ENCODE assay signal across 29 mouse cellular contexts in genomic region chr11:7497803-7498202, GRCm38 (mm10).
DNase-seq lines count a peak whose midpoint lies in the region; ATAC-seq and TF ChIP-seq lines count a peak whose summit lies in the region.
"Had no signal": no experiment of that assay in that cellular context is flagged by ENCODE, and none has a peak within 500 bp of the region (broad histone marks: within the 10 kb centered on the region; RNA-seq: fewer than 3 reads in every experiment).

No protein-coding gene starts in this region.

- DNase-seq in heart, adult 2 months, result no peak
- DNase-seq in heart, embryonic 10.5 days (ENCODE audit: low spot score), result no peak
- DNase-seq in kidney, adult 11 months, result peak; percentile 20
- DNase-seq in kidney, postnatal 14 days, result peak; percentile 32
- DNase-seq in thymus, postnatal 25 days, result no peak
- DNase-seq: adrenal gland, postnatal 14 days; cerebellum, adult 11-12 months; cerebellum, adult 9-11 months; layer of hippocampus, postnatal 36 days; left cerebral cortex, postnatal 4 days; liver, postnatal 0 days; right cerebral cortex, postnatal 4 days; thymus, adult 2 months; thymus, postnatal 4 days had no signal

- no peak for TF ChIP-seq CTCF in heart, adult 2 months (IDR thresholded peaks at IDR 0.05)

- no peak overlapping the region for H3K4me3 ChIP-seq in heart, adult 2 months
- no peak overlapping the region for H3K4me3 ChIP-seq in heart, embryonic 10.5 days
- H3K4me3 ChIP-seq in kidney, embryonic 15.5 days (replicated peaks), result no peak overlapping the region
- H3K4me3 ChIP-seq in kidney, embryonic 16.5 days (ENCODE audit: low read length), result no peak overlapping the region
- H3K4me3 ChIP-seq: embryonic facial prominence, embryonic 13.5 days; forebrain, embryonic 10.5 days; forebrain, embryonic 15.5 days; heart, embryonic 15.5 days; hindbrain, embryonic 12.5 days; intestine, embryonic 15.5 days; liver, embryonic 12.5 days; midbrain, embryonic 13.5 days; neural tube, embryonic 13.5 days had no signal

- intact Hi-C loops in heart, adult 2 months (cut with DNase I), result loop anchor here (2.0 kb wide), 1 partner anchor 283 kb away; no protein-coding TSS in a partner anchor

- peak overlapping the region; percentile 68 for H3K27ac ChIP-seq in heart, adult 2 months
- H3K27ac ChIP-seq in heart, embryonic 10.5 days, result no peak overlapping the region
- no peak overlapping the region for H3K27ac ChIP-seq in kidney, embryonic 15.5 days
- H3K27ac ChIP-seq in kidney, embryonic 16.5 days (ENCODE audit: low read length), result no peak overlapping the region
- H3K27ac ChIP-seq: embryonic facial prominence, embryonic 13.5 days; forebrain, embryonic 10.5 days; forebrain, embryonic 15.5 days; hindbrain, embryonic 12.5 days; hindbrain, postnatal 0 days; intestine, embryonic 15.5 days; liver, embryonic 12.5 days; macrophage; midbrain, embryonic 13.5 days; neural tube, embryonic 13.5 days had no signal

- H3K4me2 ChIP-seq in kidney, embryonic 15.5 days, result no peak overlapping the region
- no peak overlapping the region for H3K4me2 ChIP-seq in kidney, embryonic 16.5 days (replicated peaks; ENCODE audit: low read depth, low read length)
- H3K4me2 ChIP-seq: embryonic facial prominence, embryonic 13.5 days; forebrain, embryonic 15.5 days; heart, embryonic 15.5 days; hindbrain, embryonic 12.5 days; intestine, embryonic 15.5 days; liver, embryonic 12.5 days; midbrain, embryonic 13.5 days; neural tube, embryonic 13.5 days had no signal

- no peaks in the 10 kb centered on the region for H3K79me2 ChIP-seq in heart, adult 2 months (replicated peaks; ENCODE audit: control insufficient read depth, insufficient read depth, low read length)

- H3K4me1 ChIP-seq in heart, adult 2 months (ENCODE audit: control insufficient read depth, insufficient read depth, low read length), result no peaks in the 10 kb centered on the region; the same call in none of the 2 replicates
- H3K4me1 ChIP-seq in heart, embryonic 10.5 days, result no peaks in the 10 kb centered on the region
- H3K4me1 ChIP-seq in kidney, embryonic 15.5 days, result peaks cover 4% of the 10 kb centered on the region; the same call in 1 of the 2 replicates
- H3K4me1 ChIP-seq in kidney, embryonic 16.5 days (ENCODE audit: insufficient read depth, low read length), result no peaks in the 10 kb centered on the region
- H3K4me1 ChIP-seq: embryonic facial prominence, embryonic 13.5 days; forebrain, embryonic 10.5 days; forebrain, embryonic 15.5 days; heart, embryonic 15.5 days; hindbrain, embryonic 12.5 days; intestine, embryonic 15.5 days; liver, embryonic 12.5 days; midbrain, embryonic 13.5 days; neural tube, embryonic 13.5 days had no signal

- no peaks in the 10 kb centered on the region; the same call in 1 of the 2 replicates for H3K36me3 ChIP-seq in heart, adult 2 months (ENCODE audit: control insufficient read depth, insufficient read depth, low read length)
- no peaks in the 10 kb centered on the region for H3K36me3 ChIP-seq in heart, embryonic 10.5 days
- no peaks in the 10 kb centered on the region for H3K36me3 ChIP-seq in kidney, embryonic 15.5 days
- no peaks in the 10 kb centered on the region for H3K36me3 ChIP-seq in kidney, embryonic 16.5 days (ENCODE audit: insufficient read depth, low read length)
- H3K36me3 ChIP-seq: embryonic facial prominence, embryonic 13.5 days; forebrain, embryonic 10.5 days; forebrain, embryonic 15.5 days; heart, embryonic 15.5 days; hindbrain, embryonic 12.5 days; intestine, embryonic 15.5 days; liver, embryonic 12.5 days; midbrain, embryonic 13.5 days; neural tube, embryonic 13.5 days had no signal

- 33% methylated on average over 6 of the region's 6 CpGs for WGBS in heart, adult 2 months
- WGBS in heart, embryonic 10.5 days, result 62% methylated on average over 6 of the region's 6 CpGs
- 69% methylated on average over 6 of the region's 6 CpGs for WGBS in kidney, embryonic 15.5 days
- 68% methylated on average over 6 of the region's 6 CpGs for WGBS in kidney, embryonic 16.5 days

- H3K9ac ChIP-seq in heart, adult 2 months (ENCODE audit: low read depth, low read length), result no peak overlapping the region
- no peak overlapping the region for H3K9ac ChIP-seq in kidney, embryonic 15.5 days
- H3K9ac ChIP-seq in kidney, embryonic 16.5 days (replicated peaks; ENCODE audit: low read length), result no peak overlapping the region
- H3K9ac ChIP-seq: embryonic facial prominence, embryonic 13.5 days; forebrain, embryonic 15.5 days; heart, embryonic 15.5 days; hindbrain, embryonic 12.5 days; intestine, embryonic 15.5 days; liver, embryonic 12.5 days; liver, postnatal 0 days; midbrain, embryonic 13.5 days; neural tube, embryonic 13.5 days had no signal

- no peaks in the 10 kb centered on the region for H3K9me3 ChIP-seq in heart, embryonic 10.5 days
- H3K9me3 ChIP-seq in kidney, embryonic 15.5 days (replicated peaks), result no peaks in the 10 kb centered on the region
- no peaks in the 10 kb centered on the region for H3K9me3 ChIP-seq in kidney, embryonic 16.5 days (ENCODE audit: low read length)
- H3K9me3 ChIP-seq: embryonic facial prominence, embryonic 13.5 days; forebrain, embryonic 10.5 days; forebrain, embryonic 15.5 days; heart, embryonic 15.5 days; hindbrain, embryonic 12.5 days; intestine, embryonic 15.5 days; liver, embryonic 12.5 days; midbrain, embryonic 13.5 days; neural tube, embryonic 13.5 days had no signal

- TF ChIP-seq EP300 in heart, adult 2 months (IDR thresholded peaks at IDR 0.05; ENCODE audit: insufficient read depth, low read depth, low read length), result no peak

- ATAC-seq in kidney, embryonic 15.5 days (replicated peaks; ENCODE audit: low FRiP score), result no peak
- no peak for ATAC-seq in kidney, embryonic 16.5 days (ENCODE audit: low FRiP score, low TSS enrichment)
- ATAC-seq: CD4-positive, CD25-positive, alpha-beta regulatory T cell, adult 4 months; forebrain, embryonic 15.5 days; hindbrain, postnatal 0 days; intestine, embryonic 15.5 days; liver, embryonic 12.5 days; liver, postnatal 0 days; lung, postnatal 0 days; midbrain, embryonic 13.5 days had no signal

- no peak for TF ChIP-seq POLR2A in heart, adult 2 months (IDR thresholded peaks at IDR 0.05; ENCODE audit: insufficient read depth, low read depth, low read length)

- no peaks in the 10 kb centered on the region for H3K27me3 ChIP-seq in heart, adult 2 months (ENCODE audit: control insufficient read depth, insufficient read depth, low read length)
- no peaks in the 10 kb centered on the region for H3K27me3 ChIP-seq in heart, embryonic 10.5 days (ENCODE audit: insufficient read depth, poor library complexity, severe bottlenecking)
- no peaks in the 10 kb centered on the region for H3K27me3 ChIP-seq in kidney, embryonic 15.5 days
- H3K27me3 ChIP-seq in kidney, embryonic 16.5 days (ENCODE audit: insufficient read depth, low read length), result no peaks in the 10 kb centered on the region
- H3K27me3 ChIP-seq: embryonic facial prominence, embryonic 13.5 days; forebrain, embryonic 15.5 days; heart, embryonic 15.5 days; hindbrain, embryonic 12.5 days; intestine, embryonic 15.5 days; liver, embryonic 12.5 days; midbrain, embryonic 13.5 days; neural tube, embryonic 13.5 days had no signal

Comparison
In these comparisons a context has a peak if more than half of its experiments do, and no peak if none do; other contexts are left out.
1. DNase-seq: peak in kidney, adult 11 months (single experiment) and kidney, postnatal 14 days (single experiment); none in heart, adult 2 months (0 of 2), heart, embryonic 10.5 days (single experiment) and thymus, postnatal 25 days (single experiment).